Mouse (Mus musculus) limb, embryonic 12.5 days (tissue): Measurements from ENCODE around the gene Ptk6. TPM values are rescaled to one million over a fixed set of nuclear protein-coding genes. Genes with fewer than 3 reads are reported as not detected.
"Not testable (repeated sequence)": the region's sequence is repeated elsewhere in the genome, so short reads cannot be mapped to it uniquely, and the experiment has no call there.

Source experiments
- ATAC-seq: fragments of 200-750 bp; cut with Nextera tagmentation; 2 replicates; pipeline ENCODE4 v1.8.0; 2017; ENCODE audit warnings: low read depth, moderate TSS enrichment; ENCODE audit not compliant: insufficient number of reproducible peaks, insufficient read depth, low FRiP score, low TSS enrichment
- H3K27ac ChIP-seq: fragments of 300-500 bp; sonication (generic); 2 replicates; pipeline ENCODE4 v1.5.1; 2016; ENCODE audit warnings: mild to moderate bottlenecking, moderate library complexity
- H3K27me3 ChIP-seq: fragments of 300-500 bp; sonication (generic); 2 replicates; pipeline ENCODE4 v1.6.1; 2016; ENCODE audit warnings: mild to moderate bottlenecking, moderate library complexity
- H3K36me3 ChIP-seq: fragments of 300-500 bp; sonication (generic); 2 replicates; pipeline ENCODE4 v1.6.1; 2016; ENCODE audit warnings: mild to moderate bottlenecking, moderate library complexity
- H3K4me1 ChIP-seq: fragments of 300-500 bp; sonication (generic); replicated peaks from 2 replicates; pipeline ENCODE4 v1.6.1; 2016
- H3K4me2 ChIP-seq: fragments of 300-500 bp; sonication (generic); 2 replicates; pipeline ENCODE4 v1.6.1; 2016; ENCODE audit warnings: mild to moderate bottlenecking, moderate library complexity
- H3K4me3 ChIP-seq: fragments of 300-500 bp; sonication (generic); replicated peaks from 2 replicates; pipeline ENCODE4 v1.5.1; 2016; ENCODE audit warnings: mild to moderate bottlenecking
- H3K9ac ChIP-seq: fragments of 300-500 bp; sonication (generic); replicated peaks from 2 replicates; pipeline ENCODE4 v1.6.1; 2016; ENCODE audit warnings: mild to moderate bottlenecking, moderate library complexity
- H3K9me3 ChIP-seq: fragments of 300-500 bp; sonication (generic); 2 replicates; pipeline ENCODE4 v1.6.1; 2016; ENCODE audit warnings: mild to moderate bottlenecking, moderate library complexity
- WGBS: fragments of 180-500 bp; shearing (Covaris S2); methylation state at CpG from one replicate; pipeline ENCODE4 v1.1.7; 2016; 5-methylcytosine and 5-hydroxymethylcytosine counted together
- polyA plus RNA-seq: library from polyadenylated mRNA; unstranded; fragments of >200 nt; fragmentation: Nextera tagmentation; extraction: Ambion mirVana; gene quantifications from 2 replicates; pipeline ENCODE4 v1.2.1, GENCODE M21; 2016

The Ptk6 gene
- polyA plus RNA-seq, 1 experiment from 2014 or later: not detected

DNA sequence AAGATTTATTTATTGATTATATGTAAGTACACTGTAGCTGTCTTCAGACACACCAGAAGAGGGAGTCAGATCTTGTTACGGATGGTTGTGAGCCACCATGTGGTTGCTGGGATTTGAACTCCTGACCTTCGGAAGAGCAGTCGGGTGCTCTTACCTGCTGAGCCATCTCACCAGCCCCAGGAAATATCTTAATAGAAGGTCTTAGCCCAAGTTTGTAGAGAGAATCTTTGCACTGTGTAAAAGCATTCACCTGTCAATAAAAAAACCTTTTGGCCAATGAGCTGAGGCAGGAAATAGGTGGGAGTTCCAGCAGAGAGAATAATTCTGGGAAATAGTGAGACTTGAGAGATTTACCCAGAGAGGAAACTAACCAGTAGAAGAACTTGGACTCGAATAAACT is 11.2 kb downstream of the Ptk6 start:
- H3K4me2 ChIP-seq, H3K9me3 ChIP-seq, H3K27me3 ChIP-seq, H3K9ac ChIP-seq, H3K4me3 ChIP-seq, ATAC-seq, H3K27ac ChIP-seq, H3K4me1 ChIP-seq: not testable (repeated sequence)
- peaks cover 13% of the 10 kb centered on the region for H3K36me3 ChIP-seq
- WGBS: 71% methylated on average over 4 of the region's 4 CpGs

DNA sequence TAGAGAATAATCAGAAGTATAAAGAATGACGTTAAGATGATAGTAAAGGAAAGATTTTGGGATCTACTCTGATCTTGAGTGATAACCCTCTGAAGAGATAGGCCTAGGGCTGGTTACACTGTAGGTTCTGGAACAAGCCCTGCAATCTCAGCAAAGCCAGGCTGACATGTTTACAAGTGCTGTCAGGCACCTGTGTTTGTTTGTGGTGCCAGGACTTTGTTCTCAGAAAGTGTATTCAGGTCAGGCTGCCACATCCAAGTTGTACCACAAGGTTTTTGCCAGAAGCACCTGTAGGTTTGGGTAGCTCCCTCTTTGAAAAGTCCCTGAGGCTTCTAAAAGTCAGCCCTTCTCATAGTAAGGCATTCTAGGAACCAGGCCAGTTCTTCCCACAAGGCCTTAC is 13.3 kb downstream of the Ptk6 start:
- no peak overlapping the region for H3K4me2 ChIP-seq
- no peak overlapping the region for H3K9ac ChIP-seq
- H3K27ac ChIP-seq: peak overlapping the region; percentile 69; the same call in 1 of the 2 replicates
- H3K4me3 ChIP-seq: no peak overlapping the region
- WGBS: 94% methylated on average over 1 of the region's 1 CpGs
- ATAC-seq: no peak
- peaks cover 13% of the 10 kb centered on the region for H3K36me3 ChIP-seq
- peaks cover 7% of the 10 kb centered on the region for H3K4me1 ChIP-seq
- no peaks in the 10 kb centered on the region for H3K9me3 ChIP-seq
- H3K27me3 ChIP-seq: no peaks in the 10 kb centered on the region

DNA sequence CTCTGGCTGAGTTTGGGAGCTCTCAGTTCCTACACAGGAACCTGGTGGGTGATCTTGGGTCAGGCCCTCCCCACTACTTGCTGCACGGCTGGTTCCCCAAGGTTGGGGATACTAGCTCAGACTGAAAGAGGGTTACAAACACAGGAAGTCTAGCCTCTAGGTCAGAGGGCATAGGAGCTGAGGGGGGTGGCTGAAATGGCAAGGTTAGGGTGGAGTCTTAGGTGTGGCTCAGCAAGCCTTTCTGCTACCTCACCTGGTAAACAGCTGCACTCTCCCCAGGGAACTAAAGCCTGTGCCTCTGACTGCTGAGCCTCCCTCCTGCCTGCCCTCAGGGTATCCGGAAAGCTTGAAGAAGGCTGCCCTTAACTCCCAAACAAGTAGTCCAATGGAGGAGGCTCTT is 13.9 kb downstream of the Ptk6 start:
- 31% methylated on average over 2 of the region's 2 CpGs for WGBS
- Histone ChIP-seq H3K9ac (no peak overlapping the region; the same call in 1 of the 2 replicates), H3K27me3 (no peaks in the 10 kb centered on the region), H3K4me3 (peak overlapping the region; percentile 69), H3K4me1 (peaks cover 7% of the 10 kb centered on the region), H3K27ac (peak overlapping the region; percentile 69), H3K9me3 (no peaks in the 10 kb centered on the region), H3K36me3 (peaks cover 13% of the 10 kb centered on the region), H3K4me2 (peak overlapping the region; percentile 69)
- ATAC-seq: no peak

DNA sequence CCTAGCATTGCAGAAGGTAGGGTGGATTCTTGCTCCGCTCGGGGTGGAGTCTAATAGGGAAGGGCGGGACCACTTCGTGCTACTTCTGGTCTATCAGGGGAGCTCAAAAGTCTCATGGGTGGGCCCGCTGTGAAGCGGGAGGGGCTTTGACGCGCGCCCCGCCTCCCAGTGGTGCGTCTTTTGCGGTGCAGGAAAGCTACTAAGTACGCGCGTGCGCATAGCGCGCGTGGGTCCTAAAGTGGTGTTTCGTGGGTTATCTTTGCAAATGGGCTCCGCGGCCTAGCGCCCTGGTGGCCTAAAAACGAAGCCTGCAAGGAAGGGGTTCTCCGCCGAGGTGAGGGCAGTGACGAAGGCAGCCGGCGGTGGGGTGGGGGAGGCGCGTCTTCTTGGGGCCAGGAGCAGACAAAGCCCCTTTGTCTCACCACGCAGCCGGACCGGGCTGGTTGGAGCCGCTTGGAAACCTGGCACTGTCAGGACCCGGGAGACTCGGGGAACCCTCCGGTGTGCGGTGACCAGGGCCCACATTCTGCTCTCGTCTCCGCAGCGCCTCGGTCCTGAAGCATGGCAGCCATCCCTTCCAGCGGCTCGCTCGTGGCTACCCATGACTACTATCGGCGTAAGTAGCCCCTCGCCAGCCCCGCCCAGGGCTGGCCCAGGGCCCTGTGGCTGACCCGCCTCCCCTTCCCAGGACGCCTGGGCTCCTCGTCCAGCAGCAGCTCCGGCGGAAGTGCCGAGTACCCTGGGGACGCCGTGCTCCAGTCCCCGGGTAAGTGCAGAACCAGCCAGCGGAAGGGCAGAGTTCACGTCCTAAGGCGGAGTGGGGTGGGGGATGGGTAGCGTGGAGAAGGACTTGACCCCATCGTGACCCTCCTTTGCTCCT is 15.2 kb downstream of the Ptk6 start, which contains the start of gene Ppdpf:
Ppdpf (plus strand) TSS at position 127 of the 880 bp plus-strand sequence.
- WGBS: under 1% methylated on average over 64 of the region's 64 CpGs
- peak; percentile 96 for ATAC-seq
- peaks cover 7% of the 10 kb centered on the region for H3K4me1 ChIP-seq
- H3K36me3 ChIP-seq: peaks cover 13% of the 10 kb centered on the region
- no peaks in the 10 kb centered on the region for H3K9me3 ChIP-seq
- peak within 1 kb of the TSS; percentile 69 for H3K4me2 ChIP-seq
- H3K4me3 ChIP-seq: peak within 1 kb of the TSS; percentile 69
- peak within 1 kb of the TSS; percentile 97 for H3K27ac ChIP-seq
- no peaks in the 10 kb centered on the region for H3K27me3 ChIP-seq
- H3K9ac ChIP-seq: peak within 1 kb of the TSS; percentile 94

DNA sequence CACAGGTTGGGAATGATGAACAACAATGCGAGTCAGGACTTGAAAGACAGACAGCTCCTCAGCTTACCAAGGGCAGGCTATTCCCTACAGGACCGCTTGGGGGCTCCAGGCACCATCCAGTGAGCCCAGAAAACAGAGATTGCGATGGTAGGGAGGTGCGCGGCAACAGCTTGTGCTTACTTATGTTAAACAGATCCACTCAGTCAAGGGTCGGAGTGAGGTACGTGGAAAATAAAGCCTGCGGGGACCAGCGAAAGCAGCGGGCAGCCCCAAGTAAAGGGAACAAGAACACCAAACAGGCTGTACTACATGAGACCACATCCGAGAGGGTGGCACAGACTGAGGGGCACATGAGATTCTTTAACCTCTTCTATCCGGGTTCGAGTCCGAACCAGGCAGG is 16.0 kb downstream of the Ptk6 start:
- Histone ChIP-seq H3K4me1 (peaks cover 7% of the 10 kb centered on the region), H3K36me3 (peaks cover 13% of the 10 kb centered on the region), H3K4me3 (peak overlapping the region; percentile 69), H3K4me2 (peak overlapping the region; percentile 69), H3K9ac (peak overlapping the region; percentile 94), H3K27ac (peak overlapping the region; percentile 97), H3K27me3 (no peaks in the 10 kb centered on the region), H3K9me3 (no peaks in the 10 kb centered on the region)
- ATAC-seq: peak; percentile 77
- under 1% methylated on average over 14 of the region's 14 CpGs for WGBS

DNA sequence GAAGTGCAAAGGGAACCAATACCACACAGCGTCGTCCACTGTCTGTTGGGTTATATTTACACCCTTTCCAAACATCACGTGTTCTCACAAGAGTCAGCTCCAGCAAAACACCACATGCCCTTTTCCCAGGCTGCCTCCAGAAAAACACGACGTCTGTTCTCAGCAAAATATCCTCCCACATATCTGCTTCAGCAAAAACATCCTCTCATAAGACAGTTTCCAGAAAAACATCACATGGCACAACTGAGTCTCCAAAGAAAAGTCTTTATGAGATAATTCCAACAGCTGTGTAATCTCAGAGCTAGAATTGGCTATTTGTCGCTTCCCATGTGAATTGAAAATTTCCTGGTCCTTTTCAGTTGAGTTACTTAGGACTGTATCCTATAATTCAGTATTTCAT is 21.7 kb downstream of the Ptk6 start:
- no peak overlapping the region for H3K9ac ChIP-seq
- H3K27ac ChIP-seq: no peak overlapping the region
- H3K4me3 ChIP-seq: no peak overlapping the region
- no peaks in the 10 kb centered on the region for H3K4me1 ChIP-seq
- no peaks in the 10 kb centered on the region; the same call in 1 of the 2 replicates for H3K27me3 ChIP-seq
- H3K9me3 ChIP-seq: no peaks in the 10 kb centered on the region
- ATAC-seq: no peak
- WGBS: 82% methylated on average over 6 of the region's 6 CpGs
- H3K36me3 ChIP-seq: no peaks in the 10 kb centered on the region
- H3K4me2 ChIP-seq: no peak overlapping the region

DNA sequence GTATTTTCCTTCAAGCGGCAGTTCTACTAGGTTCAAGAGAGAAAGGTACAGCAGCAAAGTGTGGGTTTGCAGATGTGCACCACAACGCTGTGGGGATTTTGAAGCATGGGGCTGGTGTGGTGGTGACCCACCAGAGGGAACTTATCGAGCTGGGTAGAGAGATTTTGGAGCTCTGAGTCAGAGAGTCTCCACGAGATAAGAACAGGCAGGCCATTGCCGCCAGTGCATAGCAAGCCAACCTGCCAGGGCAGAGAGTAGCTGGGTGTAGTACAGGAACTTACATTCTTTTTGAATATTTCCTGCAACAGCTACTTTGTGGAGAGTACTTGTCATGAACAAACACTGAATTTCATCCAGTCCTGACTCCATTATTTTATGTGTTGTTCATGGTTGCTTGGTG is 24.1 kb downstream of the Ptk6 start:
- H3K9me3 ChIP-seq: no peaks in the 10 kb centered on the region
- no peak overlapping the region for H3K4me3 ChIP-seq
- ATAC-seq: no peak
- whole genome bisulfite sequencing: 83% methylated on average over 5 of the region's 5 CpGs
- no peak overlapping the region for H3K9ac ChIP-seq
- H3K27ac ChIP-seq: no peak overlapping the region
- H3K27me3 ChIP-seq: no peaks in the 10 kb centered on the region; the same call in 1 of the 2 replicates
- H3K4me2 ChIP-seq: no peak overlapping the region
- no peaks in the 10 kb centered on the region for H3K4me1 ChIP-seq
- no peaks in the 10 kb centered on the region for H3K36me3 ChIP-seq

DNA sequence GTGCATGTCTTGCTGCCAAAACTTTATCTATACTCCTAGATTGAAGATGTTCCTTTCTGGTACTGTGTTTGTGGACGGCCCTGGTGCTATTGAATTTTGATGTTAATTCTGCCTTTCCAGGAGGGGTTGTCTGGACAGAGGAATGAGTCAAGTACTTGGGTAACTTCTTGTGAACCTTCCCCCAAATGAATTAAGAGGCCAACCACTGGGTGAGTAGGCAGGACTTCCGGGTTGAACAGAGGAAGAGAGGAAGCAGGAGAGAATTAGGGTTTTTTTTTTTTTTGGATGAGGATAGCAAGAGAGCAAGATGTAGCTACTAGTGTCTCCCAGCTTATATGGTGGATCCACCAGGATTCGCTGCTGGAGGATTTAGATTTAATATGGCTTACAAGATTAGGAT is 24.6 kb downstream of the Ptk6 start:
- H3K4me3 ChIP-seq: no peak overlapping the region
- H3K9ac ChIP-seq: no peak overlapping the region
- no peak overlapping the region for H3K27ac ChIP-seq
- ATAC-seq: no peak
- H3K9me3 ChIP-seq: no peaks in the 10 kb centered on the region
- no peaks in the 10 kb centered on the region for H3K4me1 ChIP-seq
- WGBS: 73% methylated on average over 3 of the region's 3 CpGs
- H3K27me3 ChIP-seq: no peaks in the 10 kb centered on the region; the same call in 1 of the 2 replicates
- H3K36me3 ChIP-seq: no peaks in the 10 kb centered on the region
- H3K4me2 ChIP-seq: no peak overlapping the region

DNA sequence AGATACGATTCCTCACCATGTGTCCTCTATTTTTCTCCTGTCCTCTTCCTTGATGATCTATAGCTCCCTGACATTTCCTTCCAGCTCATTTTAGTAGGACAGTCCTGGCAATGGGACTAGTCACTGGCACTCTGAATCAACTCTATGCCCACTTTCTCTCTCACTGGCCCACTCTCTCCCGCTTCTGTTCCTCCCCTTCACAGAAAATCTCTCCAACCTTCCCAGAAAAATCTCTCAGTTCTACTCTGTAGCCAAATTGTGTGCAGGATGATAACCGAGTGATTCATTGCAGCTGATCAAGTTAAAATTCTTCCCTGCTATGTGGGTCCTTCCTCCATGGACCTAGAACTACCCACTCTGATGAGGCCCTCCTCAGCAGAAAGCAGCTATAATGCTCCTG is 27.9 kb downstream of the Ptk6 start:
- Histone ChIP-seq H3K27ac (no peak overlapping the region), H3K4me1 (no peaks in the 10 kb centered on the region), H3K9me3 (no peaks in the 10 kb centered on the region), H3K27me3 (no peaks in the 10 kb centered on the region), H3K4me2 (no peak overlapping the region), H3K4me3 (no peak overlapping the region), H3K9ac (no peak overlapping the region), H3K36me3 (no peaks in the 10 kb centered on the region)
- WGBS: 84% methylated on average over 3 of the region's 3 CpGs
- ATAC-seq: no peak

DNA sequence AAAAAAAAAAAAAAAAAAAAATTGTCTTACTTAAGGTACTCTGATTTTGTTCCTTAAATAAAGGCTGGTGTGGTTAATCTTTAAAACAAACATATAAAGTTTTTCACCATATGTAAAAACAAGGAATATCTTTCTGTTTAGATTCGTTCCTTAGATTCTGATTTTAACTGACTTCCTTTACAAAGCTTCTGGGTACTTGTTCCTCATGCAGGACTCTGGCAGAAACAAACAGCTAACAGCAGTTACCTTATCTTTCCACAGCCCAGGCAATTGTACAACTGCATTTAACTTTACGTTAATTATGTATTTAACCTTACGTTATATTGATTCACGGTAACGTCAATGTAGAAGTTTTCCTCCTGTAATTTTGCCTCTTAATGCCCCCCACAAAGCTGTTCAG is 36.1 kb downstream of the Ptk6 start:
- 85% methylated on average over 5 of the region's 5 CpGs for WGBS
- ATAC-seq: no peak
- Histone ChIP-seq H3K9me3 (0 out of 2 replicates have a peak, but pooled peaks cover 5% of the 10 kb centered on the region), H3K4me1 (no peaks in the 10 kb centered on the region), H3K9ac (no peak overlapping the region), H3K27ac (no peak overlapping the region), H3K36me3 (no peaks in the 10 kb centered on the region), H3K4me3 (no peak overlapping the region), H3K4me2 (no peak overlapping the region), H3K27me3 (peaks cover 10% of the 10 kb centered on the region)

DNA sequence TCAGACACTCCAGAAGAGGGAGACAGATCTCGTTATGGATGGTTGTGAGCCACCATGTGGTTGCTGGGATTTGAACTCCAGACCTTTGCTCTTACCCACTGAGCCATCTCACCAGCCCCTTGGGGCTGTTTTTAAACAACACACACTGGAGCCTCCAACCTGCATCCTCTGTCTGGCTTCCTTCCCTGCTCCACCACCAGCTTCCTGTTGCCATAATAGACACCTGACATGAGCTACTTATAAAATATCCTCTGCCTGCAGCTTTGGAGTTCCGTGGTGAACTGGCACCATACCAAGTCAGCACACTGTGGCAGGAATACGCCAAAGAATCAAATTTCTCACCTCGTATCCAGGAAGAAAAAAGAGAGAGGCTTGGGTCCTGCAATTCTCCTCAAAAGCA is 41.8 kb downstream of the Ptk6 start:
- Histone ChIP-seq H3K27me3 (peaks cover 50% of the 10 kb centered on the region), H3K4me1 (peaks cover 10% of the 10 kb centered on the region; the same call in 1 of the 2 replicates), H3K9ac (no peak overlapping the region), H3K27ac (no peak overlapping the region), H3K36me3 (no peaks in the 10 kb centered on the region), H3K4me2 (no peak overlapping the region), H3K4me3 (no peak overlapping the region), H3K9me3 (0 out of 2 replicates have a peak, but pooled peaks cover 5% of the 10 kb centered on the region)
- no peak for ATAC-seq
- WGBS: 73% methylated on average over 4 of the region's 4 CpGs
